Mouse (Mus musculus) midbrain, embryonic 13.5 days (tissue): ENCODE data around the gene Rab11fip3. TPM values are rescaled to one million over a fixed set of nuclear protein-coding genes. Genes with fewer than 3 reads are reported as not detected.

Source experiments
- ATAC-seq: fragments of 200-750 bp; cut with Nextera tagmentation; 2 replicates; pipeline ENCODE4 v1.8.0; 2017; ENCODE audit warnings: mild to moderate bottlenecking, moderate TSS enrichment, moderate library complexity
- H3K27ac ChIP-seq: fragments of 300-500 bp; sonication (generic); 2 replicates; pipeline ENCODE4 v1.5.1; 2015; ENCODE audit warnings: inconsistent platforms, mild to moderate bottlenecking, moderate library complexity
- H3K27me3 ChIP-seq: fragments of 300-500 bp; sonication (generic); 2 replicates; pipeline ENCODE4 v1.6.1; 2015; ENCODE audit warnings: mild to moderate bottlenecking, inconsistent platforms
- H3K36me3 ChIP-seq: fragments of 300-500 bp; sonication (generic); 2 replicates; pipeline ENCODE4 v1.6.1; 2015; ENCODE audit warnings: mild to moderate bottlenecking, inconsistent platforms
- H3K4me1 ChIP-seq: fragments of 300-500 bp; sonication (generic); replicated peaks from 2 replicates; pipeline ENCODE4 v1.6.1; 2015; ENCODE audit warnings: inconsistent platforms
- H3K4me2 ChIP-seq: fragments of 300-500 bp; sonication (generic); replicated peaks from 2 replicates; pipeline ENCODE4 v1.6.1; 2015; ENCODE audit warnings: moderate library complexity, mild to moderate bottlenecking, inconsistent platforms
- H3K4me3 ChIP-seq: fragments of 300-500 bp; sonication (generic); replicated peaks from 2 replicates; pipeline ENCODE4 v1.5.1; 2015; ENCODE audit warnings: mild to moderate bottlenecking, inconsistent platforms
- H3K9ac ChIP-seq: fragments of 300-500 bp; sonication (generic); replicated peaks from 2 replicates; pipeline ENCODE4 v1.6.1; 2015; ENCODE audit warnings: mild to moderate bottlenecking, inconsistent platforms
- H3K9me3 ChIP-seq: fragments of 300-500 bp; sonication (generic); 2 replicates; pipeline ENCODE4 v1.6.1; 2016; ENCODE audit warnings: mild to moderate bottlenecking, inconsistent platforms
- WGBS: fragments of 180-500 bp; shearing (Covaris S2); methylation state at CpG from one replicate; pipeline ENCODE4 v1.1.7; 2015; 5-methylcytosine and 5-hydroxymethylcytosine counted together
- polyA plus RNA-seq: library from polyadenylated mRNA; unstranded; fragments of >200 nt; fragmentation: Nextera tagmentation; extraction: Ambion mirVana; gene quantifications from 2 replicates; pipeline ENCODE4 v1.2.1, GENCODE M21; 2015

The Rab11fip3 gene
- polyA plus RNA-seq, 1 experiment from 2014 or later: 35.0 TPM

DNA sequence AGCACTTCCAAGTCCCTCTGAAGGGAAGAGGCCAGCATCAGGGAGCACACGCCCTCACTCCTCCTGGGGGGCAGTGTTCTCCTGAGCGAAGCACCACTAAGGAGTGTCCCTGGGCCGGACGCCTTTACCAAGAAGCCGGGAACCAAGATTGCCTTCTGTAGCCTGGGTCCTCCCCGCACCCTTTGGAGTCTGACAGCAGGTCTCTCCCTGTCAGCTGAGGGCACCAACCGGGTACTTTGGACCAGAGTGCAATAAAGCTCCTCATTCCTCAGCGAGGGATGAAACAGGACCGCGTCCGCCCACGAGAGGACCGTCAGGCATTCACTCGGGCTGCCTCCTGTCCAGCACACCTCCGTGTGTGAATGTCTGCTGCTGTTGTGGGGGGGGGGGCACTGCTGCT lies 64.6 kb downstream of the Rab11fip3 start:
- peaks cover 77% of the 10 kb centered on the region for H3K36me3 ChIP-seq
- no peaks in the 10 kb centered on the region for H3K9me3 ChIP-seq
- H3K4me3 ChIP-seq: no peak overlapping the region
- no peak for ATAC-seq
- H3K27ac ChIP-seq: no peak overlapping the region
- no peaks in the 10 kb centered on the region for H3K4me1 ChIP-seq
- H3K4me2 ChIP-seq: no peak overlapping the region
- no peaks in the 10 kb centered on the region for H3K27me3 ChIP-seq
- H3K9ac ChIP-seq: no peak overlapping the region
- 93% methylated on average over 15 of the region's 15 CpGs for WGBS

DNA sequence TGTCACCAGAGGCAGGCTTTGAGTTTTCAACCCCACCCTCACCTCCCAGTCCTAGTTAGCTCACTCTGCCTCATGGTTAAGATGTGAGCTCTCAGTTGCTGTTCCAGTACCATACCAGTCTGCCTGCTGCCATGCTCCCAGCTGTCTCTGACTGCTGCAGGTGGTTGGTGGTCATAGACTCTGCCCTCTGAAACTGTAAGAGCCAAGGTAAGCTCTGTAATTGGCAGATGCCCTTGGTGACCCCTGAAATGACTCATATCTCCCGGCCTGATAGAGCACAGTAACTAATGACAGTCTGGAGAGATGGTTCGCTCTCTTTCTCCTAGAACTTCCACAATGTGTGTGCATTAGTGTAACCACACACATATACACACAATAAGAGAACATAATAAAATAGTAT lies 65.5 kb downstream of the Rab11fip3 start:
- ATAC-seq: no peak
- WGBS: 96% methylated on average over 2 of the region's 2 CpGs
- H3K9ac ChIP-seq: no peak overlapping the region
- peaks cover 82% of the 10 kb centered on the region for H3K36me3 ChIP-seq
- H3K9me3 ChIP-seq: no peaks in the 10 kb centered on the region
- no peak overlapping the region for H3K27ac ChIP-seq
- H3K4me3 ChIP-seq: no peak overlapping the region
- H3K4me2 ChIP-seq: no peak overlapping the region
- H3K4me1 ChIP-seq: no peaks in the 10 kb centered on the region
- no peaks in the 10 kb centered on the region for H3K27me3 ChIP-seq

DNA sequence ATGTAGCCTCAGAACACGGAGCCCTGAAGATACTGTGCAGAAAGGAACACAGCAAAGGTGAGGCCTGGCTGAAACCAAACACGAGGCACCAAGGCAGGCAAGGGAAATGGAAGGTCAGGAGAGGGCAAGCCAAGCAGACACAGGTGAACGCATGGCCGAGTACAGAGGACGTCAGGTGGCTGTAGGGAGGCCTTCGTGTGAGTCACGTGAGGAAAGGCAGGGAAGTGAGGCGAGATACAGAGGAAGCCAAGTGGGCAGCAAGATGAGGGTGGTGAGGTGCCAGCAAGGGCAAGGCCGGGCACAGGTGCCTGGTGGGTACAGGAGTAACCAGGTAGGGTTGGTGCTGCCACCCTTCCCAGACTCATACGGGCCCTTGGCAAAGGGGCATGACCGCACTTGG lies 70.9 kb downstream of the Rab11fip3 start:
- H3K36me3 ChIP-seq: peaks cover 81% of the 10 kb centered on the region
- H3K27ac ChIP-seq: no peak overlapping the region
- H3K9me3 ChIP-seq: no peaks in the 10 kb centered on the region
- WGBS: 88% methylated on average over 11 of the region's 11 CpGs
- H3K9ac ChIP-seq: no peak overlapping the region
- no peak overlapping the region for H3K4me2 ChIP-seq
- no peak for ATAC-seq
- H3K4me1 ChIP-seq: no peaks in the 10 kb centered on the region
- H3K4me3 ChIP-seq: no peak overlapping the region
- H3K27me3 ChIP-seq: no peaks in the 10 kb centered on the region

DNA sequence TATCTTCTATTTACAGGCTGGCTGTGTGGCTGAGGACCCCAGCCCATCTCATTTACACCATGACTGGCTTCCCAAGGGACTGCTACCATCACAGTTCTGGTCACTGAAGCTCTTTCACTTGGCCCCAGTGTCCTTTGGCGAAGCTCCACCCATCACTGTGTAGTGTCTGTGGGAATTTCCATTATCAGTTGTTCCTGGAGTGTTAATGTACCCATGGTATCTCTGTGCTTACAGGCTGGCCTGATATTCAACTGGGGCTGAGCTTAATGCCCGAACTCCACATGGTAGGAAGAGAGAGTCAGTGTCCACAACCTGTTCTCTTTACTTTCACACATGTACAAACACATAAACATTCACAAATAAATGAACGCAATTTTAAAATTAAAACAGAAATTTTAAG lies 75.9 kb downstream of the Rab11fip3 start:
- no peak overlapping the region for H3K4me2 ChIP-seq
- no peaks in the 10 kb centered on the region for H3K27me3 ChIP-seq
- H3K36me3 ChIP-seq: peaks cover 95% of the 10 kb centered on the region
- no peak overlapping the region for H3K9ac ChIP-seq
- H3K4me3 ChIP-seq: no peak overlapping the region
- H3K9me3 ChIP-seq: no peaks in the 10 kb centered on the region
- H3K4me1 ChIP-seq: no peaks in the 10 kb centered on the region
- no peak overlapping the region for H3K27ac ChIP-seq
- 96% methylated on average over 3 of the region's 3 CpGs for WGBS
- no peak for ATAC-seq

DNA sequence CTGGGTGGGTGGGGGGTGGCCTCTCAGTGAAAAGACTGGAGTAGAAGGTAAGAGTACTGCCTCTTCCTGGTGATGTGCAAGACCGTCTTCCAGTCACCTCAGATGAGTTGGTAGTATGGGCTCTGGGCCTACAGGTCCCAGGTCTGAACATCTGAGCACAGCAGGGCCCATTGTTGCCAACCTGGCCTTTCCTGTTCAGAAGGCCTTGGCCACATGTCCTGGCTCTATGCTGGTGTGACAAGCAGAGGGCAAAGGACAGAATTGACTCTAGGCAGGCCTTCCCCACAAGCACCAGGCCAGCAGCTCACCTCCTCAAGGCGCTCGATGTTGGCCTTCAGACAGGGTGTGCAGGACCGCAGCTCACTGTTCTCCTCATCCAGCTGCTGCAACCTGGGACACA lies 77.1 kb downstream of the Rab11fip3 start:
- Histone ChIP-seq H3K27ac (no peak overlapping the region), H3K4me1 (no peaks in the 10 kb centered on the region), H3K9me3 (no peaks in the 10 kb centered on the region), H3K36me3 (peaks cover 89% of the 10 kb centered on the region), H3K4me2 (no peak overlapping the region), H3K4me3 (no peak overlapping the region), H3K27me3 (no peaks in the 10 kb centered on the region), H3K9ac (no peak overlapping the region)
- 96% methylated on average over 4 of the region's 4 CpGs for WGBS
- no peak for ATAC-seq

- no peak overlapping the region for H3K27ac ChIP-seq
- H3K36me3 ChIP-seq: peaks cover 72% of the 10 kb centered on the region
- H3K4me2 ChIP-seq: no peak overlapping the region
- no peaks in the 10 kb centered on the region for H3K27me3 ChIP-seq
- no peak for ATAC-seq
- H3K9ac ChIP-seq: no peak overlapping the region
- no peaks in the 10 kb centered on the region for H3K9me3 ChIP-seq
- whole genome bisulfite sequencing: 93% methylated on average over 5 of the region's 5 CpGs
- no peak overlapping the region for H3K4me3 ChIP-seq
- peaks cover 8% of the 10 kb centered on the region; the same call in 1 of the 2 replicates for H3K4me1 ChIP-seq
These were observed 79.0 kb downstream of the Rab11fip3 start for GRCm38 (mm10) chr17:25990331-25990730.

GRCm38 (mm10) chr17:25985306-25986294 lies 83.8 kb downstream of the Rab11fip3 start, which contains the start of gene Capn15:
Gene Capn15, minus strand, starts transcription at chr17:25985796.
- peaks cover 38% of the 10 kb centered on the region for H3K4me1 ChIP-seq
- peak within 1 kb of the TSS; percentile 91 for H3K4me3 ChIP-seq
- no peaks in the 10 kb centered on the region for H3K9me3 ChIP-seq
- under 1% methylated on average over 91 of the region's 91 CpGs for WGBS
- no peaks in the 10 kb centered on the region for H3K27me3 ChIP-seq
- H3K9ac ChIP-seq: peak within 1 kb of the TSS; percentile 91
- peaks cover 32% of the 10 kb centered on the region for H3K36me3 ChIP-seq
- ATAC-seq: peak; percentile 100
- H3K4me2 ChIP-seq: peak within 1 kb of the TSS; percentile 92
- H3K27ac ChIP-seq: peak within 1 kb of the TSS; percentile 92

- peaks cover 43% of the 10 kb centered on the region for H3K4me1 ChIP-seq
- H3K9ac ChIP-seq: peak overlapping the region; percentile 91
- H3K36me3 ChIP-seq: peaks cover 24% of the 10 kb centered on the region
- H3K4me3 ChIP-seq: peak overlapping the region; percentile 91
- H3K4me2 ChIP-seq: peak overlapping the region; percentile 92
- H3K27ac ChIP-seq: peak overlapping the region; percentile 92
- WGBS: 9% methylated on average over 17 of the region's 17 CpGs
- H3K27me3 ChIP-seq: no peaks in the 10 kb centered on the region
- H3K9me3 ChIP-seq: no peaks in the 10 kb centered on the region
- ATAC-seq: no peak
These were observed 84.6 kb downstream of the Rab11fip3 start for GRCm38 (mm10) chr17:25984556-25985305.

GRCm38 (mm10) chr17:25984066-25984465 lies 85.3 kb downstream of the Rab11fip3 start:
- Histone ChIP-seq H3K36me3 (peaks cover 17% of the 10 kb centered on the region), H3K4me2 (peak overlapping the region; percentile 92), H3K9ac (peak overlapping the region; percentile 91; the same call in 1 of the 2 replicates), H3K4me3 (peak overlapping the region; percentile 91), H3K4me1 (peaks cover 43% of the 10 kb centered on the region), H3K27ac (no peak overlapping the region), H3K9me3 (no peaks in the 10 kb centered on the region), H3K27me3 (no peaks in the 10 kb centered on the region)
- 94% methylated on average over 1 of the region's 1 CpGs for WGBS
- ATAC-seq: no peak

DNA sequence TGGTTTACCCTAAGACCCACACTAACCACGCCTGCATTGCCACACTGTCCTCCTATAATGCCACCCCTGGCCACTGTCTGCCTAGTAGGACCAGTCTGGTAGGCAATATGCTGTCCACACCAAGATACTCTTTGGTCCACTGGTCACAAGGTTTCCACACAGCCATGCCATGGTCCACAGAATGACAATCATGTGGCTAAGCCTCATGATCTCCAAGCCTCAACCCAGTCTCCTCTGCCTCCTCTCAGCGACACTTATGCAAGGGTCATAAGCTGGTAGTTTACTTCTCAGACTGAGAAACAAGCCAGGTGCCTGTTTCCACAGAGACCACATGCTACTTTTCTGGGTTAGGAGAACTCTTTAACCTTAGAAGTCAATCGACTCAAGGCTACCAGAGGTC lies 86.4 kb downstream of the Rab11fip3 start:
- no peaks in the 10 kb centered on the region for H3K9me3 ChIP-seq
- no peak overlapping the region for H3K27ac ChIP-seq

GRCm38 (mm10) chr17:25980854-25981253 lies 88.5 kb downstream of the Rab11fip3 start:
- peaks cover 38% of the 10 kb centered on the region for H3K4me1 ChIP-seq
- WGBS: 91% methylated on average over 5 of the region's 5 CpGs
- peaks cover 5% of the 10 kb centered on the region; the same call in 1 of the 2 replicates for H3K36me3 ChIP-seq
- ATAC-seq: no peak
- H3K9me3 ChIP-seq: no peaks in the 10 kb centered on the region
- no peak overlapping the region for H3K9ac ChIP-seq
- H3K4me3 ChIP-seq: no peak overlapping the region
- H3K27ac ChIP-seq: no peak overlapping the region
- no peaks in the 10 kb centered on the region for H3K27me3 ChIP-seq
- H3K4me2 ChIP-seq: no peak overlapping the region

More for the DNA sequence above, 86.4 kb downstream of the Rab11fip3 start:
- H3K9ac ChIP-seq: 0 out of 2 replicates have a peak overlapping the region, but pooled peaks have one; percentile 6
- H3K4me1 ChIP-seq: peaks cover 43% of the 10 kb centered on the region
- no peaks in the 10 kb centered on the region for H3K27me3 ChIP-seq
- no peak overlapping the region for H3K4me2 ChIP-seq
- 95% methylated on average over 3 of the region's 3 CpGs for WGBS
- no peak for ATAC-seq
- H3K36me3 ChIP-seq: peaks cover 6% of the 10 kb centered on the region; the same call in 1 of the 2 replicates
- H3K4me3 ChIP-seq: no peak overlapping the region
